8 mouse cellular contexts compared by ENCODE assay signal in the genomic region with DNA sequence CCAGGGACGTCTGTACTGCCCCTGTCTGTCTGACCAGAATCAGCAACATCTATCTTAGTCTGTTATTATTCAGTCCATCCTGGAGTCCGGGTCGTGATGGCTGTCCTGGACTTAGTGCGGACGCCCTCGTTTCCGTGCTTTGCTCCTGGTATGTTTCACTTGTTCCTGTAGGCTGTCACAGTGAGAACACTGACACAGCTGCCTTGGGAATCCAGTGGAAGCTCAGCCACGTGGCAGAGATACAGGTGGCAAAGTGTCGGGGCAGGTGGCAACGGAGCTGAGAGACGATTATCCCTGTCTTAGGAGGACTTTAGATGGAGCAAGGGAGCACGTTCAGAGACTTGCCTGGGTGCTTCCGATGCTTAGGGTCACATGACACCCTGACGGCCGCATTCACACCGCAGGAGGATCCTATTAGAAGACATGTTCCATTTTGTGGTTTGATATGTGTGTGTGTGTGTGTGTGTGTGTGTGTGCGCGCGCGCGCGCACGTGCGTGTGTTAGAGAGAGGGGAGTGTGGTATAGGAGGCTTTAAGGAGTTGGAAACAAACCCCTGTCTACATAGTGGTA. TPM values are rescaled to one million over a fixed set of nuclear protein-coding genes. Genes with fewer than 3 reads are reported as not detected.
DNase-seq lines count a peak whose midpoint lies in the region; ATAC-seq and TF ChIP-seq lines count a peak whose summit lies in the region.

No protein-coding gene starts in this region.

- no peak overlapping the region for H3K27ac ChIP-seq in thymus, adult 2 months (ENCODE audit: control insufficient read depth, insufficient read depth, low read length)
- no peak overlapping the region for H3K27ac ChIP-seq in limb, embryonic 15.5 days

- TF ChIP-seq POLR2A in thymus, adult 2 months (IDR thresholded peaks at IDR 0.05; ENCODE audit: control insufficient read depth, extremely low read depth, insufficient read depth, low read length, poor library complexity): no peak

- H3K4me2 ChIP-seq in limb, embryonic 15.5 days: peak overlapping the region; percentile 50

- TF ChIP-seq CTCF in thymus, adult 2 months (IDR thresholded peaks at IDR 0.05; ENCODE audit: borderline replicate concordance, control insufficient read depth, extremely low read depth, insufficient read depth, low read length, poor library complexity): no peak

- WGBS in thymus, adult 2 months: 46% methylated on average over 24 of the region's 24 CpGs
- WGBS in limb, embryonic 15.5 days: 45% methylated on average over 24 of the region's 24 CpGs

- H3K4me3 ChIP-seq in thymus, adult 2 months (ENCODE audit: control insufficient read depth, insufficient read depth, low read length): peak overlapping the region; percentile 9; the same call in 1 of the 2 replicates
- H3K4me3 ChIP-seq in limb, embryonic 15.5 days: peak overlapping the region; percentile 27

- no peaks in the 10 kb centered on the region for H3K27me3 ChIP-seq in thymus, adult 2 months (ENCODE audit: control insufficient read depth, insufficient read depth, low read length)
- peaks cover 6% of the 10 kb centered on the region; the same call in 1 of the 2 replicates for H3K27me3 ChIP-seq in limb, embryonic 15.5 days

- no peaks in the 10 kb centered on the region for H3K36me3 ChIP-seq in thymus, adult 2 months (ENCODE audit: control insufficient read depth, insufficient read depth, low read length)
- H3K36me3 ChIP-seq in limb, embryonic 15.5 days: no peaks in the 10 kb centered on the region

- peaks cover 16% of the 10 kb centered on the region for H3K4me1 ChIP-seq in thymus, adult 2 months (replicated peaks; ENCODE audit: control insufficient read depth, insufficient read depth, low read length)
- H3K4me1 ChIP-seq in limb, embryonic 15.5 days: peaks cover 12% of the 10 kb centered on the region

- H3K9me3 ChIP-seq in limb, embryonic 15.5 days: no peaks in the 10 kb centered on the region

- no peak for DNase-seq in thymus, adult 2 months
- no peak for DNase-seq in thymus, postnatal 36 days
- DNase-seq in retina, postnatal 1 day: peak; percentile 41
- no peak for DNase-seq in urinary bladder, postnatal 10 days (ENCODE audit: low spot score)
- DNase-seq in adrenal gland, adult 18-20 months (ENCODE audit: low spot score in 2 of 2): no peak

- 0 out of 2 replicates have a peak, but pooled peaks have one; percentile 15 for ATAC-seq in erythroblast, adult 5-6 weeks (replicated peaks; ENCODE audit: low FRiP score, poor library complexity, severe bottlenecking)
- ATAC-seq in limb, embryonic 15.5 days (ENCODE audit: insufficient number of reproducible peaks, low FRiP score, low TSS enrichment, low read depth): no peak
- no peak for ATAC-seq in erythroid progenitor cell, adult 5-6 weeks (replicated peaks; ENCODE audit: low FRiP score, poor library complexity, severe bottlenecking)

- H3K9ac ChIP-seq in limb, embryonic 15.5 days: no peak overlapping the region

RNA-seq across cellular contexts. Expression of a gene that starts 38.9 kb away (rescaled TPM):
- polyA plus RNA-seq in thymus, adult 2 months (2012; rRNA removed): 171 and 218 TPM in 2 replicates
- 37.6 and 47.7 TPM in 2 replicates for total RNA-seq in erythroblast, adult 5-6 weeks (2015; ENCODE audit: low replicate concordance)
- 36.5 and 47.0 TPM in 2 replicates for total RNA-seq in erythroblast, adult 5-6 weeks (2017; ENCODE audit: low replicate concordance)
- 125 TPM in 2 replicates for polyA plus RNA-seq in limb, embryonic 15.5 days (2015; fragmentation: Nextera tagmentation; extraction: Ambion mirVana)
- 60.5 and 79.2 TPM in 2 replicates for total RNA-seq in erythroid progenitor cell, adult 5-6 weeks (2015; ENCODE audit: low replicate concordance)
- total RNA-seq in erythroid progenitor cell, adult 5-6 weeks (2017; ENCODE audit: low replicate concordance): 83.6 and 119 TPM in 2 replicates
- 10 to 100 TPM; 79.2 to 79.5 TPM for total RNA-seq in adrenal gland, adult 18-20 months (2021)
